Mouse (Mus musculus): ENCODE data around the gene Arl6ip1.

GRCm38 (mm10) chr7:118156461-118156860 is 27.0 kb upstream of the Arl6ip1 start:
- TF ChIP-seq CTCF (IDR thresholded peaks at IDR 0.05; ENCODE audit: extremely low read depth, insufficient read depth, insufficient read length, insufficient replicate concordance) = no peak
- no peak for TF ChIP-seq POLR2A (IDR thresholded peaks at IDR 0.05; ENCODE audit: low read depth, low read length)
